Mouse (Mus musculus) brain, embryonic 14.5 days (tissue): ENCODE results near the gene Adgrg2.

Experiments
- CTCF ChIP-seq: fragments of 200-500 bp; IDR thresholded peaks from 2 replicates; pipeline ENCODE4 v1.5.1; 2012; ENCODE audit warnings: inconsistent platforms, mild to moderate bottlenecking, moderate library complexity, borderline replicate concordance; ENCODE audit not compliant: insufficient read depth, insufficient read length; ENCODE audit errors: extremely low read depth
- POLR2A ChIP-seq: fragments of 200-500 bp; IDR thresholded peaks from 2 replicates; pipeline ENCODE4 v1.6.1; 2012; ENCODE audit warnings: mild to moderate bottlenecking, inconsistent platforms, borderline replicate concordance; ENCODE audit not compliant: poor library complexity, insufficient read depth, insufficient read length, severe bottlenecking; ENCODE audit errors: extremely low read depth

DNA sequence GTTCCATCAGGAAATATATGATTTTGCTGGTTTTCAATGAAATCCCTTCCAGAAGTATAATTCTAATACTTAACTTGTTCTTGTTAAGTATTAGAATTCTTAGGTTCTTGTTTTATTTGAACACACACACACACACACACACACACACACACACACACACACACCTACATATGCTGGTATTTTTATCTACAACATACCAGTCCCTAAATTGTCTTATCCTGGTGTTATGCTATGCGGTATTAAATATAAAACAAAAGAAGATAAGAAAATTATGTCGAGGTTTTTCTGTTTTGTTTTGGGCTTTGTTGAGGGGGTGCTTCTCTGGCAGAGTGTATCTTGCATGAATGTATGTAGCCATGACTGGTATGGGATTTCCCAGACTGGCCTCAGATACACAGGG lies 99.3 kb downstream of the Adgrg2 start:
- no peak for TF ChIP-seq CTCF
- TF ChIP-seq POLR2A = no peak
